Mouse (Mus musculus) liver, embryonic 11.5 days (tissue): ENCODE data around the gene Tbc1d30. TPM values are rescaled to one million over a fixed set of nuclear protein-coding genes. Genes with fewer than 3 reads are reported as not detected.

Source experiments
- ATAC-seq: fragments of 200-750 bp; cut with Nextera tagmentation; replicated peaks from 2 replicates; pipeline ENCODE4 v1.8.0; 2017; ENCODE audit warnings: moderate number of reproducible peaks, mild to moderate bottlenecking, moderate TSS enrichment, moderate library complexity; ENCODE audit not compliant: low FRiP score
- DNase-seq: peaks from one replicate; pipeline ENCODE4 v3.0.0-alpha.2; 2017; ENCODE audit warnings: low spot score
- H3K27ac ChIP-seq: fragments of 300-500 bp; sonication (generic); 2 replicates; pipeline ENCODE4 v1.5.1; 2014; ENCODE audit warnings: mild to moderate bottlenecking, low read depth, low read length, control low read depth
- H3K27me3 ChIP-seq: fragments of 300-500 bp; sonication (generic); replicated peaks from 2 replicates; pipeline ENCODE4 v1.6.1; 2014; ENCODE audit warnings: low read length, mixed read lengths; ENCODE audit not compliant: control insufficient read depth, insufficient read depth
- H3K36me3 ChIP-seq: fragments of 300-500 bp; sonication (generic); 2 replicates; pipeline ENCODE4 v1.6.1; 2014; ENCODE audit warnings: mild to moderate bottlenecking, low read length, moderate library complexity, mixed read lengths; ENCODE audit not compliant: control insufficient read depth, insufficient read depth
- H3K4me1 ChIP-seq: fragments of 300-500 bp; sonication (generic); replicated peaks from 2 replicates; pipeline ENCODE4 v1.6.1; 2014; ENCODE audit warnings: low read length, mixed read lengths; ENCODE audit not compliant: control insufficient read depth, insufficient read depth
- H3K4me2 ChIP-seq: fragments of 300-500 bp; sonication (generic); 2 replicates; pipeline ENCODE4 v1.6.1; 2014; ENCODE audit warnings: mild to moderate bottlenecking, control low read depth, moderate library complexity
- H3K4me3 ChIP-seq: fragments of 300-500 bp; sonication (generic); 2 replicates; pipeline ENCODE4 v1.5.1; 2014; ENCODE audit warnings: low read depth, low read length, control low read depth
- H3K9ac ChIP-seq: fragments of 300-500 bp; sonication (generic); 2 replicates; pipeline ENCODE4 v1.6.1; 2014; ENCODE audit warnings: low read depth, low read length, control low read depth
- H3K9me3 ChIP-seq: fragments of 300-500 bp; sonication (generic); 2 replicates; pipeline ENCODE4 v1.6.1; 2016; ENCODE audit warnings: low read length, inconsistent platforms, mixed read lengths; ENCODE audit not compliant: control insufficient read depth
- WGBS: fragments of 180-500 bp; shearing (Covaris S2); extraction: QIAGEN DNeasy Blood & Tissue Kit; methylation state at CpG from one replicate; pipeline ENCODE4 v1.1.7; 2014; 5-methylcytosine and 5-hydroxymethylcytosine counted together
- polyA plus RNA-seq: library from polyadenylated mRNA; unstranded; fragments of >200 nt; fragmentation: Nextera tagmentation; extraction: Ambion mirVana; gene quantifications from 2 replicates; pipeline ENCODE4 v1.2.1, GENCODE M21; 2014

Tbc1d30 gene
- polyA plus RNA-seq, 1 experiment from 2014 or later = 0.78 TPM

- 77% methylated on average over 16 of the region's 16 CpGs for WGBS
- DNase-seq = no peak
- H3K4me3 ChIP-seq = no peak overlapping the region
Measured at GRCm38 (mm10) chr10:121227988-121228409, 123.1 kb downstream of the Tbc1d30 start.

GRCm38 (mm10) chr10:121227403-121227802, 123.7 kb downstream of the Tbc1d30 start:
- WGBS = 83% methylated on average over 5 of the region's 5 CpGs
- Histone ChIP-seq H3K4me1 (no peaks in the 10 kb centered on the region), H3K9ac (no peak overlapping the region), H3K4me3 (no peak overlapping the region), H3K9me3 (no peaks in the 10 kb centered on the region), H3K27me3 (no peaks in the 10 kb centered on the region), H3K36me3 (no peaks in the 10 kb centered on the region), H3K27ac (no peak overlapping the region), H3K4me2 (no peak overlapping the region)
- no peak for DNase-seq
- ATAC-seq = no peak

More at GRCm38 (mm10) chr10:121227988-121228409, 123.1 kb downstream of the Tbc1d30 start:
- H3K36me3 ChIP-seq = no peaks in the 10 kb centered on the region
- no peak for ATAC-seq
- H3K9me3 ChIP-seq = no peaks in the 10 kb centered on the region
- no peaks in the 10 kb centered on the region for H3K27me3 ChIP-seq
- no peaks in the 10 kb centered on the region for H3K4me1 ChIP-seq
- no peak overlapping the region for H3K27ac ChIP-seq
- no peak overlapping the region for H3K4me2 ChIP-seq
- no peak overlapping the region for H3K9ac ChIP-seq

DNA sequence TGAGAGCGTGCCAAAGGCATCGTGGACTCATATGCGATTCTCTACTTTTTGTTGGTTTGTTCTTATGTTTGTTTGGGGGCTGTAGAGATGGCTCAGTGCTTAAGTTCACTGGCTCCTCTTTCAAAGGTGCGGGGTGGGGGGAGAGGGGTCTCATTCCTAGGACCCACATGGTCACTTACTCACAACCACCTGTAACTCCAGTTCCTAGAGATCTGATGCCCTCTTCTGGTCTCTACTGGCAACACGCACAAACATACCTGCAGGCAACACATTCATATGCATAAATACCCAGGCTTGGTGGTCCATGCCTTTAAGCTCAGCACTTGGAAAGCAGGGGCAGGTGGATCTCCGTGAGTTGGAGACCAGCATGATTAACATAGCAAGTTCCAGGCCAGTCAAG, 125.4 kb downstream of the Tbc1d30 start:
- Histone ChIP-seq H3K9me3 (no peaks in the 10 kb centered on the region), H3K36me3 (no peaks in the 10 kb centered on the region), H3K9ac (no peak overlapping the region), H3K27me3 (no peaks in the 10 kb centered on the region), H3K4me2 (no peak overlapping the region), H3K27ac (no peak overlapping the region), H3K4me1 (no peaks in the 10 kb centered on the region), H3K4me3 (no peak overlapping the region)
- WGBS = 75% methylated on average over 6 of the region's 6 CpGs
- no peak for ATAC-seq
- DNase-seq = no peak

DNA sequence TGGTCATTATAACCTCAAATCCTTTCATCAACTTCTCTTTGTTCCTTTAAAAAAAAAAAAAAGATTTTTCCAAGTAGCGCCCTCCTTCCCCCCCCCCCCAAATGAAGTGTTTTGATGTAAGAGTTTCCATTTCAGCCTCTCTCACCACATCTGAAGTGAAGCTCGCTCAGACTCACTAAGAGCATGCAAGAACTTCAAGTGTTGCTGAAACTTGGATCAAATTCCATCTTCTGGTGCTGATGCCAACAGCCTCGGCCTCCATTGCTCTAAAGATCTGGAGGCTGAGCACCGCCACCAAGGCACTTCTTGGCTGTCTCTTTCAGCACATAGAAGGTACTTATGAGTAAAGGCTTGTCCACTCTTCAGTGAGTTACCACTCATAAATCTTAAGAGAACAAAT, 128.2 kb downstream of the Tbc1d30 start:
- Histone ChIP-seq H3K27ac (no peak overlapping the region), H3K4me2 (no peak overlapping the region), H3K36me3 (no peaks in the 10 kb centered on the region), H3K27me3 (no peaks in the 10 kb centered on the region), H3K4me3 (no peak overlapping the region), H3K9ac (no peak overlapping the region), H3K4me1 (no peaks in the 10 kb centered on the region), H3K9me3 (no peaks in the 10 kb centered on the region)
- DNase-seq (no peak), ATAC-seq (no peak)
- WGBS = 77% methylated on average over 4 of the region's 4 CpGs

- H3K9ac ChIP-seq = no peak overlapping the region
- ATAC-seq (no peak), DNase-seq (no peak)
- no peaks in the 10 kb centered on the region for H3K9me3 ChIP-seq
- no peaks in the 10 kb centered on the region for H3K36me3 ChIP-seq
- H3K27me3 ChIP-seq = no peaks in the 10 kb centered on the region
- WGBS = 74% methylated on average over 7 of the region's 7 CpGs
- no peak overlapping the region for H3K4me3 ChIP-seq
- no peaks in the 10 kb centered on the region for H3K4me1 ChIP-seq
- H3K4me2 ChIP-seq = no peak overlapping the region
- H3K27ac ChIP-seq = no peak overlapping the region
Measured at GRCm38 (mm10) chr10:121218616-121219015, 132.5 kb downstream of the Tbc1d30 start.

DNA sequence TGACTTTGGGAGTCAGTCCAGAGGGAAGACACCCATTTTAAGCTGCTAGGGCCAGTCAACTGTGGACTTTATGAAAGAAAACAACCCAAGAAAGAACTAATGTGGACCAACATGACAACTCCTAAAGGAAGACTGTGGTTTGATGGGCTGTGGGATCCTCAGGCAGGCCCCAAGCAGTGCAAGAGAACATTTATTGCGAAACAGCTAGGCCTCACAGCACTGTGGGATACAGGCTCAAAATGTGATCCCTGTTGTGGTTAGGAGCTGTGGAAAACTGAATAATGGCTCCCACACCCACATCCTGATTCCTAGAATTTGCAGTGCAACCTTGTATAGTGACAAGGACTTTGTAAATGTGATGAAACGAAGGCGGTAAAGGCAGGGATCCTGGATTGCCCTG, 134.3 kb downstream of the Tbc1d30 start:
- Histone ChIP-seq H3K9me3 (no peaks in the 10 kb centered on the region), H3K4me3 (no peak overlapping the region), H3K4me2 (no peak overlapping the region), H3K27me3 (no peaks in the 10 kb centered on the region), H3K9ac (no peak overlapping the region), H3K4me1 (no peaks in the 10 kb centered on the region), H3K36me3 (no peaks in the 10 kb centered on the region), H3K27ac (no peak overlapping the region)
- ATAC-seq (no peak), DNase-seq (no peak)
- 90% methylated on average over 3 of the region's 3 CpGs for WGBS

Other genes with a start within 250 kb of the Tbc1d30 start
- 31.2 and 31.6 TPM in 2 replicates for gene Gns, start 13.8 kb upstream of the Tbc1d30 start, polyA plus RNA-seq
- 14.0 and 15.4 TPM in 2 replicates for gene Rassf3, start 125.1 kb upstream of the Tbc1d30 start, polyA plus RNA-seq
- gene Tbk1, start 235.5 kb upstream of the Tbc1d30 start, polyA plus RNA-seq = 32.0 and 32.1 TPM in 2 replicates